ENCODE assay signal across 21 mouse cellular contexts in the genomic region with DNA sequence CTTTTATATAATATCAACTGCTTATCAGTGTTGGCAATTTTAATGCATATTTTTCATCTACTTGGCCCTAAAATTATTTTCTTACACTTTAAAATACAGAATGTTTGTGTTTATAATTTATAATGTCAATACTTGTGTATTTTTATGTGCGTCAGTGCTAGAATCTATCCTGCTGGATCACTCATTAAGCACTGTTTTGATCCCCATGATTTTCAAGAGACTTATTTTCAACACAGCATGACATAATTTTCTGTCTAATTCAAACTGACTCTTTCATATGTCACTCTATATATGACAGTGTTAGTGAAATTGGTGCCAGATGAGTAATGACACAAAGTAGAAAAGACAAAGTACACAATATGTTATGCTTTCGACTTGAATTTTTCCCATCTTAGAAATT.
"Had no signal": no experiment of that assay in that cellular context is flagged by ENCODE, and none has a peak within 500 bp of the region (broad histone marks: within the 10 kb centered on the region; RNA-seq: fewer than 3 reads in every experiment).

No protein-coding gene starts in this region.

- H3K36me3 ChIP-seq: lung, embryonic 15.5 days; midbrain, embryonic 13.5 days; midbrain, embryonic 15.5 days; neural tube, embryonic 13.5 days; neural tube, embryonic 15.5 days had no signal

- H3K27me3 ChIP-seq: lung, embryonic 15.5 days; megakaryocyte, embryonic 14.5 days; midbrain, embryonic 13.5 days; midbrain, embryonic 15.5 days; neural tube, embryonic 13.5 days; neural tube, embryonic 15.5 days had no signal

- ATAC-seq: lung, postnatal 0 days; midbrain, embryonic 13.5 days; midbrain, embryonic 15.5 days had no signal

- H3K9me3 ChIP-seq: lung, embryonic 15.5 days; midbrain, embryonic 13.5 days; midbrain, embryonic 15.5 days; neural tube, embryonic 13.5 days; neural tube, embryonic 15.5 days had no signal

- H3K4me2 ChIP-seq: lung, embryonic 15.5 days; midbrain, embryonic 11.5 days; midbrain, embryonic 13.5 days; midbrain, embryonic 15.5 days; neural tube, embryonic 13.5 days; neural tube, embryonic 15.5 days had no signal

- H3K9ac ChIP-seq: lung, embryonic 15.5 days; midbrain, embryonic 13.5 days; midbrain, embryonic 15.5 days; neural tube, embryonic 13.5 days; neural tube, embryonic 15.5 days had no signal

- H3K4me1 ChIP-seq: lung, embryonic 15.5 days; megakaryocyte, embryonic 14.5 days; midbrain, embryonic 13.5 days; midbrain, embryonic 15.5 days; neural tube, embryonic 13.5 days; neural tube, embryonic 15.5 days had no signal

- H3K4me3 ChIP-seq: lung, embryonic 15.5 days; megakaryocyte, embryonic 14.5 days; midbrain, embryonic 13.5 days; midbrain, embryonic 15.5 days; myocyte; neural tube, embryonic 13.5 days; neural tube, embryonic 15.5 days had no signal

- H3K27ac ChIP-seq: lung, embryonic 15.5 days; macrophage; midbrain, embryonic 13.5 days; midbrain, embryonic 15.5 days; neural tube, embryonic 13.5 days; neural tube, embryonic 15.5 days had no signal

- DNase-seq: lung, adult 2 months; lung, postnatal 14 days; lung, postnatal 36 days; retina, postnatal 1 day; right cerebral cortex, adult 18-20 months; right cerebral cortex, postnatal 25 days; right cerebral cortex, postnatal 4 days; spleen, adult 18-20 months; thymus, adult 18-20 months; thymus, postnatal 14 days; thymus, postnatal 36 days had no signal
